Mouse (Mus musculus): ENCODE results near the gene Dock1.

DNA sequence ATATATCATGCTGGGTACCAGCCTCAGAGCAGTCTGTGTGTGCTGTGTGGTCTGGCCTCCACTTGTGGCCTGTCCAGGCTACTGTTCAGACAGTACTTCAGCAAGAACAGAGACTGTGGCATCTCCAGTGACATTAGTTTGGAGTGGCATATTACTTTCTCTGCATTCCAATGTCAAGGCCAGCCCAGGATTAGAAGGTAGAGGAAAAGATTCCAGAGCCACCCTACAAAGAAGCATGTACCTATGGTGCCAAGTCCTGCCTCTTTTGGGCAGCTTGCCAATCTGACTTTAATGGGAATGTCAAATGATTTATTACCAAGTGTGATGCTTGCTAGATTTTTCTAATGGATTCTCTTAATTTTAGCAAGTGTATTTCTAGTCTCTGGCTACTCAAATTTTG lies 533.5 kb downstream of the Dock1 start:
- TF ChIP-seq CTCF (IDR thresholded peaks at IDR 0.05; ENCODE audit: extremely low read depth, insufficient read depth, low read length), result no peak
- no peak for TF ChIP-seq POLR2A (IDR thresholded peaks at IDR 0.05; ENCODE audit: extremely low read depth, insufficient read depth, low read length)
